Mouse (Mus musculus) small intestine, adult 2 months (tissue): Measurements from ENCODE around the gene Zbtb12.

ENCODE experiments used
- CTCF ChIP-seq: fragments of 200-500 bp; IDR thresholded peaks from 2 replicates; pipeline ENCODE4 v1.5.1; 2012; ENCODE audit warnings: low read depth, mild to moderate bottlenecking, control low read depth, inconsistent platforms, low read length, moderate library complexity, mixed read lengths; ENCODE audit not compliant: insufficient replicate concordance, insufficient read length; ENCODE audit errors: extremely low read depth
- POLR2A ChIP-seq: fragments of 200-500 bp; IDR thresholded peaks from 2 replicates; pipeline ENCODE4 v1.6.1; 2012; ENCODE audit warnings: low read depth, mild to moderate bottlenecking, control low read depth, inconsistent platforms, low read length, moderate library complexity

- TF ChIP-seq POLR2A, result no peak
- TF ChIP-seq CTCF, result no peak
Measured at GRCm38 (mm10) chr17:34858670-34859069, 20.6 kb upstream of the Zbtb12 start.
